Comparison of ENCODE assay signal across 11 mouse cellular contexts in genomic region chr2:128158734-128159410, GRCm38 (mm10). TPM values are rescaled to one million over a fixed set of nuclear protein-coding genes. Genes with fewer than 3 reads are reported as not detected.
DNase-seq lines count a peak whose midpoint lies in the region; ATAC-seq and TF ChIP-seq lines count a peak whose summit lies in the region.
"Had no signal": no experiment of that assay in that cellular context is flagged by ENCODE, and none has a peak within 500 bp of the region (broad histone marks: within the 10 kb centered on the region; RNA-seq: fewer than 3 reads in every experiment).

No protein-coding gene starts in this region.

- H3K4me3 ChIP-seq in heart, embryonic 16.5 days (ENCODE audit: low read length): no peak overlapping the region
- no peak overlapping the region for H3K4me3 ChIP-seq in midbrain, embryonic 14.5 days (replicated peaks; ENCODE audit: low read depth, low read length)
- H3K4me3 ChIP-seq in midbrain, embryonic 10.5 days: no peak overlapping the region
- no peak overlapping the region for H3K4me3 ChIP-seq in hindbrain, postnatal 0 days (ENCODE audit: low read length)

- no peaks in the 10 kb centered on the region for H3K9me3 ChIP-seq in heart, embryonic 16.5 days (replicated peaks; ENCODE audit: control insufficient read depth, low read length)
- no peaks in the 10 kb centered on the region for H3K9me3 ChIP-seq in midbrain, embryonic 14.5 days (ENCODE audit: control insufficient read depth, low read length)
- no peaks in the 10 kb centered on the region for H3K9me3 ChIP-seq in midbrain, embryonic 10.5 days (replicated peaks)
- H3K9me3 ChIP-seq in hindbrain, postnatal 0 days (ENCODE audit: low read length): no peaks in the 10 kb centered on the region

- no peak for DNase-seq in heart, postnatal 25 days (ENCODE audit: low spot score)
- peak; percentile 30 for DNase-seq in midbrain, embryonic 14.5 days
- no peak for DNase-seq in midbrain, embryonic 10.5 days (ENCODE audit: low spot score)
- DNase-seq in hindbrain, postnatal 0 days (ENCODE audit: low spot score): peak; percentile 49
- peak; percentile 26 to 49 for DNase-seq in thymus, postnatal 36 days
- DNase-seq in gastrocnemius, adult 18-20 months (ENCODE audit: low spot score): no peak
- no peak for DNase-seq in layer of hippocampus, adult 9-11 months
- DNase-seq: heart, adult 18-20 months; layer of hippocampus, postnatal 36 days; right cerebral cortex, postnatal 25 days had no signal

- no peaks in the 10 kb centered on the region for H3K27me3 ChIP-seq in heart, embryonic 16.5 days (ENCODE audit: control insufficient read depth, insufficient read depth, low read length)
- H3K27me3 ChIP-seq in midbrain, embryonic 14.5 days (ENCODE audit: control insufficient read depth, insufficient read depth, low read length): no peaks in the 10 kb centered on the region
- H3K27me3 ChIP-seq in midbrain, embryonic 10.5 days (ENCODE audit: low read depth, poor library complexity, severe bottlenecking): no peaks in the 10 kb centered on the region
- no peaks in the 10 kb centered on the region for H3K27me3 ChIP-seq in hindbrain, postnatal 0 days (ENCODE audit: insufficient read depth, low read length)

- 0 out of 2 replicates have a peak overlapping the region, but pooled peaks have one; percentile 25 for H3K27ac ChIP-seq in heart, embryonic 16.5 days (ENCODE audit: low read length)
- no peak overlapping the region for H3K27ac ChIP-seq in midbrain, embryonic 14.5 days (replicated peaks; ENCODE audit: low read depth, low read length)
- no peak overlapping the region for H3K27ac ChIP-seq in midbrain, embryonic 10.5 days (replicated peaks)
- no peak overlapping the region; the same call in 1 of the 2 replicates for H3K27ac ChIP-seq in hindbrain, postnatal 0 days

- WGBS in heart, embryonic 16.5 days: 62% methylated on average over 17 of the region's 17 CpGs
- 71% methylated on average over 17 of the region's 17 CpGs for WGBS in midbrain, embryonic 14.5 days
- 83% methylated on average over 17 of the region's 17 CpGs for WGBS in midbrain, embryonic 10.5 days
- WGBS in hindbrain, postnatal 0 days: 46% methylated on average over 17 of the region's 17 CpGs

- H3K36me3 ChIP-seq in heart, embryonic 16.5 days (ENCODE audit: control insufficient read depth, insufficient read depth): peaks cover 9% of the 10 kb centered on the region; the same call in 1 of the 2 replicates
- peaks cover 6% of the 10 kb centered on the region; the same call in 1 of the 2 replicates for H3K36me3 ChIP-seq in midbrain, embryonic 14.5 days (ENCODE audit: control insufficient read depth, insufficient read depth, low read length)
- peaks cover 78% of the 10 kb centered on the region for H3K36me3 ChIP-seq in midbrain, embryonic 10.5 days
- H3K36me3 ChIP-seq in hindbrain, postnatal 0 days (ENCODE audit: insufficient read depth, low read length): no peaks in the 10 kb centered on the region

- intact Hi-C loops in heart, postnatal 25 days (cut with DNase I): no loop called here

- H3K4me1 ChIP-seq in heart, embryonic 16.5 days (ENCODE audit: control insufficient read depth, insufficient read depth, low read length): peaks cover 61% of the 10 kb centered on the region
- H3K4me1 ChIP-seq in midbrain, embryonic 14.5 days (ENCODE audit: control insufficient read depth, insufficient read depth, low read length): peaks cover 4% of the 10 kb centered on the region; the same call in 1 of the 2 replicates
- peaks cover 22% of the 10 kb centered on the region for H3K4me1 ChIP-seq in midbrain, embryonic 10.5 days
- H3K4me1 ChIP-seq in hindbrain, postnatal 0 days (ENCODE audit: insufficient read depth, low read length): peaks cover 4% of the 10 kb centered on the region

- H3K4me2 ChIP-seq in heart, embryonic 16.5 days (ENCODE audit: low read depth, low read length): no peak overlapping the region
- no peak overlapping the region for H3K4me2 ChIP-seq in midbrain, embryonic 14.5 days (ENCODE audit: low read length)
- H3K4me2 ChIP-seq in hindbrain, postnatal 0 days (ENCODE audit: low read depth, low read length): no peak overlapping the region

- TF ChIP-seq CTCF in hindbrain, postnatal 0 days (IDR thresholded peaks at IDR 0.05; ENCODE audit: low read depth): no peak

- no peak for ATAC-seq in heart, embryonic 16.5 days (replicated peaks; ENCODE audit: extremely low read depth, insufficient read depth, low FRiP score)
- ATAC-seq in midbrain, embryonic 14.5 days (ENCODE audit: low FRiP score, low TSS enrichment): no peak
- no peak for ATAC-seq in hindbrain, postnatal 0 days

- no peak overlapping the region for H3K9ac ChIP-seq in heart, embryonic 16.5 days (ENCODE audit: low read length)
- H3K9ac ChIP-seq in midbrain, embryonic 14.5 days (replicated peaks; ENCODE audit: low read length): no peak overlapping the region
- H3K9ac ChIP-seq in hindbrain, postnatal 0 days (replicated peaks; ENCODE audit: low read length): no peak overlapping the region

RNA-seq across cellular contexts. Expression of gene Bcl2l11, which starts 33.0 kb away (rescaled TPM):
- 20.4 and 23.2 TPM in 2 replicates for polyA plus RNA-seq in heart, embryonic 16.5 days (2015; fragmentation: Nextera tagmentation; extraction: Ambion mirVana)
- 10 to 100 TPM; 15.2 to 18.8 TPM for total RNA-seq in heart, postnatal 25 days (2021)
- 8.7 and 13.3 TPM in 2 replicates for polyA plus RNA-seq in midbrain, embryonic 14.5 days (2014; fragmentation: Nextera tagmentation; extraction: Ambion mirVana)
- polyA plus RNA-seq in midbrain, embryonic 10.5 days (2016; fragmentation: Nextera tagmentation; extraction: Ambion mirVana): 25.0 and 25.1 TPM in 2 replicates
- 11.3 and 15.9 TPM in 2 replicates for total RNA-seq in hindbrain, postnatal 0 days (2014; rRNA removed)
- polyA plus RNA-seq in hindbrain, postnatal 0 days (2015; fragmentation: Nextera tagmentation; extraction: Ambion mirVana): 7.8 and 7.9 TPM in 2 replicates
- total RNA-seq in gastrocnemius, adult 18-20 months (2021): 1 to 10 TPM; 5.4 to 9.9 TPM

Comparison
In these comparisons a context has a peak if more than half of its experiments do, and no peak if none do; other contexts are left out.
1. DNase-seq: peak in midbrain, embryonic 14.5 days (single experiment), hindbrain, postnatal 0 days (single experiment) and thymus, postnatal 36 days (2 of 2); none in heart, postnatal 25 days (single experiment), midbrain, embryonic 10.5 days (single experiment), gastrocnemius, adult 18-20 months (single experiment) and layer of hippocampus, adult 9-11 months (single experiment).